Mouse (Mus musculus): ENCODE data around the gene 1500011B03Rik.

- TF ChIP-seq CTCF (IDR thresholded peaks at IDR 0.05; ENCODE audit: low read depth) (no peak), EP300 (IDR thresholded peaks at IDR 0.05; ENCODE audit: low read depth) (no peak)
Measured at GRCm38 (mm10) chr5:114807063-114807462, 16.2 kb downstream of the 1500011B03Rik start.

Data from heart, postnatal 0 days (tissue).